Mouse (Mus musculus): ENCODE data around the gene Nog.

DNA sequence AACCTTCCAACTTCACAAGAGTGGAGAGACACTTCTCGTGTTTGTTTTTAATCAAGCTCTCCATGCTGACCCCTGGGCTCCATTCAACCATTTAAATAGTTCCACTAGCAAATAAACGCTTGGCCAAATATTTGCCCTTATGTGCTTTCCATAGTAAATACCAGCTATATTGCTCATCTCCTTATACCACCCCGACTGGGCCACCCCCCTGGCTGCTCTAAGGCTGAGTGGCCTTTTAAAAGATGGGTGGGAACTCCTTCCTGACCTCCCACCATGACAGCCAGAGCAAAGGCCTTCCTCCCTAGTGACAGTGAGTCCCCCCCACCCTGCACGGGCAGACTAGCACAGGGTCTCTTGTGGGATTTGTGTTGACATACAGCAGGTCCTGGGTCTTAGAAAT is 37.1 kb downstream of the Nog start:
- TF ChIP-seq CTCF (IDR thresholded peaks at IDR 0.05; ENCODE audit: low read depth, low read length) (no peak), POLR2A (IDR thresholded peaks at IDR 0.05; ENCODE audit: insufficient read depth, low read length) (no peak)
